Mouse (Mus musculus): ENCODE measurements around the gene Ifit2.
"Not testable (repeated sequence)": the region's sequence is repeated elsewhere in the genome, so short reads cannot be mapped to it uniquely, and the experiment has no call there.

Ifit2 gene

DNA sequence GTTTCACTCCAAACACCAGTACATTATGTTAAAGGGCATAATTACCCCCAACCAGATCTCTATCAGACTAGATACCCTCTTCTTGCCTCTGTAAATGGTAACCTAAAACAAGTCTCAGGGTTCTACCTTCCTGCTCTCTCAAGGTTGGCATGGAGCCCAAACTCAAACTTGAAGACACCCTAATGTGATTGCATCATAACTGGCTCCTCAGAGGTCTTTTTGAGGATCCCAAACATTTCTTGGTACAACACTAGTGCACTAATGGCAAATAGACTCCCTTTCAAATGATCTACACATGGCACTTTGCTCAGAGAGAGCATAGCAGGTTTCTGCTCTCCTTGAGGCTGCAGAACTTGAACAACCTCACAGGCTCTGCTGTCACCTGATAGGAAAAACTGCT is 46.3 kb downstream of the Ifit2 start:
- in situ Hi-C loops (cut with MboI), result no loop called here

GRCm38 (mm10) chr19:34598341-34598740 is 47.8 kb downstream of the Ifit2 start:
- in situ Hi-C loops (cut with MboI), result no loop called here

- in situ Hi-C loops (cut with MboI), result not testable (repeated sequence)
Observed at GRCm38 (mm10) chr19:34599250-34599649, 48.8 kb downstream of the Ifit2 start.

DNA sequence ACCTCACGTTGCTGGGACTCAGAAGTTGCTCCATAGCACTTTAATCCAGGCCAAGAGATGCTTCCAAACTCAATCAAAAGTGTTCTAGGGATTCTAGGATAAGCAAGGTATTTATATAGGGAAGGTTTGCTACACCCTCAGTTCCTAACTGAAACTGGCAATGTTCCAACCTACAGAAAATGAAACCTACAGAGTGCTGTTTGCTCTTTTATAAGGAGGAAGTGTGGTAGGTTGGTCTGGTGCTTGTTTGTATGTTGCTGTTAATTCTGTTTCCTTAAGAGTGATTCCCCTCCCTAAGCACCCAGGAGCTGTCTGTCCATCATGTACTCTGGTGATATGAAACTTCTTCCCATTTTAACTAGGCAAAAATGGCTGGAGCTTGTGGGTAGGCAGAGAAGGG is 51.4 kb downstream of the Ifit2 start, which contains the start of gene Ifit1bl1:
Gene Ifit1bl1 (minus strand): TSS at position 69 of the 400 bp plus-strand sequence.
- in situ Hi-C loops (cut with MboI), result not testable (repeated sequence)

DNA sequence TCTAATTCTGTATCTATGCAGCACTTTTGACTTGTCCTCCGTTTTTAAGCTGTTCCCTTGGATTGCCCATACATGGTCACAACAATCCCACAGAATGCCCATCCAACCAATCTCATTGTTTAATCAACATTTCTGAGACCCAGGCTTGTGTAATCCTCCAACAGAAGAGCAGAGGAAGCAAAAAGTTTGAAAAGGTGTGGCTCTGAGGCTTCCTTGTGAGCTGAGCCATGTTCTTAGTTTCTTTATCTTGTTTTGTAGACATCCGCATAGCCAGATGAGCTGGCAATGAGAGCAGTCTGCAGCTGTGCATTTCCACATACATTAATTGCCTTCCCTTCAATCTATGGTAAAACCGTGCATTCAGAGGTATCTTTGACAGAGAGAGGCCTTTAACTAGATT is 55.0 kb downstream of the Ifit2 start:
- in situ Hi-C loops (cut with MboI), result no loop called here

GRCm38 (mm10) chr19:34607237-34608051 is 57.0 kb downstream of the Ifit2 start, which contains the start of gene Ifit3b:
Gene Ifit3b, plus strand, starts transcription at chr19:34607970.
- in situ Hi-C loops (cut with MboI), result not testable (repeated sequence)

DNA sequence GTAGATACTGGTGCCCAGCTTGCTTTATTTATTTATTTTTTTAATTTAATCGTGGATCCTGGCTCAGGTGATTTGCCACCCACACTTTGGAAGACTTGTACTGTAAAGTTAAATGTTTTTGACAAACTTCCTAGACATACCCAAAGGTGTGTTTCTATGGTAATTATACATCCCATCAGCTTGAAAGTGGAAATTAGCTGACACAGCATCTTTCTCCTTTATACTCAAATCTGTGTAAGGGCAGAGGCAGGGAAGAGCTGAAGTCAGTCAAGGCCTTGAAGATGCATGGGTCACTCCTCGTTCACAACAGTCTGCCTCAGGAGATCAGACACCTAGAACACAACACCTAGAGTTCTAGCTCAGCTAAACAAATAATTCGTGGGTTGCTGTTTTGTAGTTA is 59.6 kb downstream of the Ifit2 start:
- in situ Hi-C loops (cut with MboI), result not testable (repeated sequence)

DNA sequence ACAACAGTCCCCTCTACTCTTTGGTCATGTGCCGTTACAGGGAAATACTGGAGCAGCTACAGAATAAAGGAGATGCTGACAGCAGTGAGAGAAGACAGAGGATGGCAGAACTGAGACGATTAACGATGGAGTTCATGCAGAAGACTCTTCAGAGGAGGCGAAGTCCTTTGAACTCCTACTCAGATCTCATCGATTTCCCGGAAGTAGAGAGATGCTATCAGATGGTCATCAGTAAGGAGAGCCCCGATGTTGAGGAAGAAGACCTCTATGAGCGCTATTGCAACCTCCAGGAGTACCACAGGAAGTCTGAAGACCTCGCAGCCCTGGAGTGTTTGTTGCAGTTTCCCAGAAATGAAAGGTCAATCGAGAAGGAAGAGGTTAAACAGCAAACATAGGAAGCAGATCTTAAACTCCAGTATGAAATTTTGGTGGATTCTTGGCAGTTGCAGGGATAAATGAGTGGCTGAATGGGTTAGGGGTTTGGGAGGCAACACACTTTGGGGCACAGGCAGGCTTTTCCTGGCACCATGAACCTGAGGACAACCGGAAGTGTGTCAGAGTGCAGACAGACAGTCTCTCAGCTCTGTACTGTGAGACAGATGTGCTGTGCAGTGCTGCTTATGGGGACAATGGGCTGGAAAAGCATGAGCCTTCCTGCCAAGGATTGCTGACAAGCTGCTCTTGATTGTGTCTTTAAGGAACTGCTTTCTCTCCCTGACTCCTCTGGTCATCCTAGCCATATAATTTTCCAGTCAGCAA is 61.9 kb downstream of the Ifit2 start:
- in situ Hi-C loops (cut with MboI), result not testable (repeated sequence)

- in situ Hi-C loops (cut with MboI), result no loop called here
Observed at GRCm38 (mm10) chr19:34620871-34621270, 70.4 kb downstream of the Ifit2 start.

DNA sequence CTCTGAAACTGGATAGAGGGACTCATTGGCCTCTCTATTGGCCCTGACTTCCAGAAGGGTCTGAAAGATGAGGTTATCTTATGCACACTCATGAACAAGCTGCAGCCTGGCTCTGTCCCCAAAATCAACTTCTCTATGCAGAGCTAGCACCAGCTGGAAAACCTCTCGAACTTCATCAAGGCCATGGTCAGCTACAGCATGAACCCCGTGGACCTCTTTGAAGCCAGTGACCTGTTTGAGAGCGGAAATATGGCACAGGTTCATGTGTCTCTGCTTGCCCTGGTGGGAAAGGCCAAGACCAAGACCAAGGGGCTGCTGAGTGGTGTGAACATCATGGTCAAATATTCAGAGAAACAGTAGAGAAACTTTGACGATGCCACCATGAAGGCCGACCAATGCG is 73.3 kb downstream of the Ifit2 start:
- in situ Hi-C loops (cut with MboI), result no loop called here

DNA sequence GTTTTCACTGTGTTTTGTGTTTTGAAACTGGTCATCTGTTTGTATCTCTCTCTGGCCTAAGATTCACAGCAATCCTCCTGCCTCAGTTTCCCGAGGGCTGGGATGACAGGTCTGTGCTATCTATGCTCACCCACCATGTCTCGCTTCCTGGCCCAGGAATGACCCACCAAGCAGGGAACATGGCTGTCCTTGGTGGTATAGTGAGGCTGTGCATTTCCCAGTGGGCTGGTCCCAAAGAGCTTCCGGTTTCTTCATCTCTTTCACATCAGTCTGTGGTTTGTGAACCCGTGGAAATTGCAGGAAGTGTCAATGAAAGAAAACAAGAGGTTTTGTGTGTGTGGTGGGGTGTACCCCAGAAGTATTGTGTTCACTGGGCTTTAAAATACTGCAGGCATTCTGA is 74.2 kb downstream of the Ifit2 start:
- in situ Hi-C loops (cut with MboI), result no loop called here
